Mouse (Mus musculus): ENCODE measurements around the gene Nynrin.

- TF ChIP-seq ZC3H11A (IDR thresholded peaks at IDR 0.05; ENCODE audit: borderline replicate concordance, low read depth, low read length) (no peak), HCFC1 (IDR thresholded peaks at IDR 0.05; ENCODE audit: borderline replicate concordance, insufficient read depth, low read length) (no peak), MAFK (IDR thresholded peaks at IDR 0.05; ENCODE audit: insufficient read depth, low read depth, low read length) (no peak)
Observed at GRCm38 (mm10) chr14:55830331-55830730, 23.5 kb upstream of the Nynrin start.

Measured in ES-E14 (cell line).